8 mouse cellular contexts compared by ENCODE assay signal in the genomic region with DNA sequence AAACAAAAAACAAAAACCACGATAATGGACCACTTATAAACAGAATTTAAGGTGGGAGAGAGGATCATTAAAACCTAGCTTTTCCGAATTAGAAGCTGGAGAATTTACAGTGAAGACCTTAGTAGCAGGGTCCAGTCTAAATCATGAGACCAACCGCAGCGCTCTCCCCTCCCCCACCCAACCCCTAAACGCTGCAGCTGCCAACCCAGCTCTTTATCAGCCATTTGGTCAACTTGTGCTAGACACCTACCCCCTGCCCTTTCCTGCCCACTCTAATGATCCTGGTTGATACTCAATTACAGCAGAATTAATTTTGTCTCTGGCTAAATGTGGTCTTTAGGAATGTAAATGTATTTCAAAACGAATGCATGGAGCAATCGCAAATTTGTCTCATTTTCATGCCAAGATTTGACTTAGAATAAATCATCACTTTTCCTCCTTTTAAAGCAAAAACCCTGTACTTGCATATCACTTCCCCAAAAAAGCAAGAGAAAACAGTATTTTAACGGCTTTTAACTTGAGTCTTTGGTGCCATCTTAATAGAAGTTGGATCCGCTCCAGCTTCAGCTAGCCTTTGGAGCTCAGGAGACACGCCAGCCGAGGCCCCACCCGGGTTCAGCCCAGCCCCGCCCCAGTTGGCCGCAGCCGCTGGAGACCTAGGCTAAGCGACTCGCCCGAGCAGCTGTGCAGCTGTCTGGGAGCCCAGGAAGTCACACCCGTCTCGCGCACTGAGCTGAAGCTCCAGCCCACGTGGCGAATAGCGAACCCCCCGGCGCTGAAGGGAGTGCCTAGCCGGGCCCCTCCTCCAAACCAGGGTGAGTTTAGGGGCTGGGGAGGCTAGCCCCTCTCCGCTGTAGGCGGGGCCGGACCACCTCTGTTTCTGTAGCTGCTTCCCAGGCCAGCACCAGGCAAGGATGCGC. TPM values are rescaled to one million over a fixed set of nuclear protein-coding genes. Genes with fewer than 3 reads are reported as not detected.
DNase-seq lines count a peak whose midpoint lies in the region; ATAC-seq and TF ChIP-seq lines count a peak whose summit lies in the region.

No protein-coding gene starts in this region.

- no peak for TF ChIP-seq CTCF in intestine, postnatal 0 days (IDR thresholded peaks at IDR 0.05; ENCODE audit: low read depth)

- DNase-seq in left cerebral cortex, adult 18-20 months (ENCODE audit: low spot score in 2 of 2): peak; percentile 22 to 50
- DNase-seq in left cerebral cortex, adult 11 months (ENCODE audit: low spot score): no peak
- DNase-seq in embryonic facial prominence, embryonic 11.5 days (ENCODE audit: low spot score): peak; percentile 80
- peak; percentile 72 for DNase-seq in midbrain, embryonic 14.5 days
- peak; percentile 55 to 64 for DNase-seq in spleen, adult 18-20 months

- peak overlapping the region; percentile 63 for H3K4me3 ChIP-seq in embryonic facial prominence, embryonic 11.5 days (ENCODE audit: low read depth, low read length)
- peak overlapping the region; percentile 54 for H3K4me3 ChIP-seq in intestine, postnatal 0 days (ENCODE audit: low read depth, low read length)
- H3K4me3 ChIP-seq in limb, embryonic 13.5 days: peak overlapping the region; percentile 80
- peak overlapping the region; percentile 59 for H3K4me3 ChIP-seq in midbrain, embryonic 14.5 days (replicated peaks; ENCODE audit: low read depth, low read length)

- 1% methylated on average over 31 of the region's 31 CpGs for WGBS in embryonic facial prominence, embryonic 11.5 days
- 3% methylated on average over 31 of the region's 31 CpGs for WGBS in intestine, postnatal 0 days
- 1% methylated on average over 31 of the region's 31 CpGs for WGBS in limb, embryonic 13.5 days
- WGBS in midbrain, embryonic 14.5 days: 2% methylated on average over 31 of the region's 31 CpGs

- H3K9ac ChIP-seq in embryonic facial prominence, embryonic 11.5 days (replicated peaks; ENCODE audit: low read length): peak overlapping the region; percentile 82
- H3K9ac ChIP-seq in intestine, postnatal 0 days (ENCODE audit: low read depth, low read length): 0 out of 2 replicates have a peak overlapping the region, but pooled peaks have one; percentile 42
- H3K9ac ChIP-seq in limb, embryonic 13.5 days: peak overlapping the region; percentile 94
- peak overlapping the region; percentile 56 for H3K9ac ChIP-seq in midbrain, embryonic 14.5 days (replicated peaks; ENCODE audit: low read length)

- H3K36me3 ChIP-seq in embryonic facial prominence, embryonic 11.5 days (replicated peaks; ENCODE audit: control insufficient read depth, insufficient read depth, low read depth, low read length): no peaks in the 10 kb centered on the region
- no peaks in the 10 kb centered on the region for H3K36me3 ChIP-seq in intestine, postnatal 0 days (ENCODE audit: control insufficient read depth, insufficient read depth)
- H3K36me3 ChIP-seq in limb, embryonic 13.5 days: no peaks in the 10 kb centered on the region
- H3K36me3 ChIP-seq in midbrain, embryonic 14.5 days (ENCODE audit: control insufficient read depth, insufficient read depth, low read length): no peaks in the 10 kb centered on the region

- peak overlapping the region; percentile 80 for H3K4me2 ChIP-seq in embryonic facial prominence, embryonic 11.5 days (ENCODE audit: low read depth, low read length)
- peak overlapping the region; percentile 84 for H3K4me2 ChIP-seq in intestine, postnatal 0 days (replicated peaks; ENCODE audit: low read depth)
- peak overlapping the region; percentile 85 for H3K4me2 ChIP-seq in limb, embryonic 13.5 days (replicated peaks)
- H3K4me2 ChIP-seq in midbrain, embryonic 14.5 days (ENCODE audit: low read length): peak overlapping the region; percentile 98

- peak overlapping the region; percentile 81 for H3K27ac ChIP-seq in embryonic facial prominence, embryonic 11.5 days (replicated peaks; ENCODE audit: low read depth, low read length)
- H3K27ac ChIP-seq in intestine, postnatal 0 days (ENCODE audit: low read depth, low read length): peak overlapping the region; percentile 58; the same call in 1 of the 2 replicates
- H3K27ac ChIP-seq in limb, embryonic 13.5 days: peak overlapping the region; percentile 96
- H3K27ac ChIP-seq in midbrain, embryonic 14.5 days (replicated peaks; ENCODE audit: low read depth, low read length): peak overlapping the region; percentile 70

- ATAC-seq in embryonic facial prominence, embryonic 11.5 days (replicated peaks; ENCODE audit: insufficient number of reproducible peaks, low FRiP score, low TSS enrichment, low read depth): peak; percentile 47
- ATAC-seq in granulocyte monocyte progenitor cell, adult 5-6 weeks (replicated peaks; ENCODE audit: poor library complexity, severe bottlenecking): peak; percentile 68
- peak; percentile 77 for ATAC-seq in intestine, postnatal 0 days
- peak; percentile 60 for ATAC-seq in limb, embryonic 13.5 days (ENCODE audit: low FRiP score, low read depth)
- ATAC-seq in midbrain, embryonic 14.5 days (ENCODE audit: low FRiP score, low TSS enrichment): peak; percentile 29; the same call in 1 of the 2 replicates

- no peaks in the 10 kb centered on the region for H3K27me3 ChIP-seq in embryonic facial prominence, embryonic 11.5 days (ENCODE audit: control insufficient read depth, insufficient read depth, low read length)
- peaks cover 13% of the 10 kb centered on the region for H3K27me3 ChIP-seq in intestine, postnatal 0 days (replicated peaks; ENCODE audit: control insufficient read depth, insufficient read depth, low read length)
- H3K27me3 ChIP-seq in limb, embryonic 13.5 days: no peaks in the 10 kb centered on the region
- H3K27me3 ChIP-seq in midbrain, embryonic 14.5 days (ENCODE audit: control insufficient read depth, insufficient read depth, low read length): peaks cover 8% of the 10 kb centered on the region; the same call in 1 of the 2 replicates

- H3K9me3 ChIP-seq in embryonic facial prominence, embryonic 11.5 days (replicated peaks; ENCODE audit: control insufficient read depth, low read length): no peaks in the 10 kb centered on the region
- no peaks in the 10 kb centered on the region for H3K9me3 ChIP-seq in intestine, postnatal 0 days (ENCODE audit: control insufficient read depth)
- H3K9me3 ChIP-seq in limb, embryonic 13.5 days: no peaks in the 10 kb centered on the region
- H3K9me3 ChIP-seq in midbrain, embryonic 14.5 days (ENCODE audit: control insufficient read depth, low read length): no peaks in the 10 kb centered on the region

- no peaks in the 10 kb centered on the region for H3K4me1 ChIP-seq in embryonic facial prominence, embryonic 11.5 days (ENCODE audit: control insufficient read depth, insufficient read depth, low read length)
- H3K4me1 ChIP-seq in intestine, postnatal 0 days (replicated peaks; ENCODE audit: control insufficient read depth, insufficient read depth, low read length): 0 out of 2 replicates have a peak, but pooled peaks cover 12% of the 10 kb centered on the region
- H3K4me1 ChIP-seq in limb, embryonic 13.5 days: peaks cover 27% of the 10 kb centered on the region
- peaks cover 8% of the 10 kb centered on the region; the same call in 1 of the 2 replicates for H3K4me1 ChIP-seq in midbrain, embryonic 14.5 days (ENCODE audit: control insufficient read depth, insufficient read depth, low read length)

RNA-seq across cellular contexts. Expression of a gene that starts 3.3 kb away (rescaled TPM):
- total RNA-seq in left cerebral cortex, adult 18-20 months (2021): 10 to 100 TPM in 1 of 2 experiments, 1 to 10 TPM in 1; 8.2 to 11.8 TPM
- 105 and 108 TPM in 2 replicates for polyA plus RNA-seq in embryonic facial prominence, embryonic 11.5 days (2014; fragmentation: Nextera tagmentation; extraction: Ambion mirVana)
- 0.43 and 0.68 TPM in 2 replicates for total RNA-seq in granulocyte monocyte progenitor cell, adult 5-6 weeks (2014; fragmentation: Nextera tagmentation)
- 0.34 and 0.72 TPM in 2 replicates for total RNA-seq in granulocyte monocyte progenitor cell, adult 5-6 weeks (2017)
- polyA plus RNA-seq in intestine, postnatal 0 days (2015; fragmentation: Nextera tagmentation; extraction: Ambion mirVana): 4.4 and 5.0 TPM in 2 replicates
- polyA plus RNA-seq in limb, embryonic 13.5 days (2015; fragmentation: Nextera tagmentation; extraction: Ambion mirVana): 141 and 144 TPM in 2 replicates
- 38.2 and 38.5 TPM in 2 replicates for polyA plus RNA-seq in midbrain, embryonic 14.5 days (2014; fragmentation: Nextera tagmentation; extraction: Ambion mirVana)

Comparison
In these comparisons a context has a peak if more than half of its experiments do, and no peak if none do; other contexts are left out.
1. H3K9ac ChIP-seq: peak in every context shown above with its lines; median percentile 94 in limb, embryonic 13.5 days; 82 in embryonic facial prominence, embryonic 11.5 days; 56 in midbrain, embryonic 14.5 days; 42 in intestine, postnatal 0 days.